Mouse (Mus musculus) kidney, embryonic 14.5 days (tissue): ENCODE data around the gene Ccdc155. TPM values are rescaled to one million over a fixed set of nuclear protein-coding genes. Genes with fewer than 3 reads are reported as not detected.
A peak's percentile ranks its signal among the peaks of the same experiment; 100 is the strongest.

Experiments used
- ATAC-seq: fragments of 200-750 bp; cut with Nextera tagmentation; 2 replicates; pipeline ENCODE4 v1.8.0; 2017; ENCODE audit warnings: moderate number of reproducible peaks, mild to moderate bottlenecking, moderate TSS enrichment, moderate library complexity; ENCODE audit not compliant: low FRiP score, low TSS enrichment
- H3K27ac ChIP-seq: fragments of 300-500 bp; sonication (generic); 2 replicates; pipeline ENCODE4 v1.5.1; 2014; ENCODE audit warnings: low read depth, mild to moderate bottlenecking, low read length, moderate library complexity, mixed read lengths
- H3K27me3 ChIP-seq: fragments of 300-500 bp; sonication (generic); 2 replicates; pipeline ENCODE4 v1.6.1; 2014; ENCODE audit warnings: mild to moderate bottlenecking, low read length; ENCODE audit not compliant: control insufficient read depth, insufficient read depth
- H3K36me3 ChIP-seq: fragments of 300-500 bp; sonication (generic); 2 replicates; pipeline ENCODE4 v1.6.1; 2014; ENCODE audit warnings: low read length, mixed read lengths; ENCODE audit not compliant: control insufficient read depth, insufficient read depth
- H3K4me1 ChIP-seq: fragments of 300-500 bp; sonication (generic); 2 replicates; pipeline ENCODE4 v1.6.1; 2014; ENCODE audit warnings: low read length, mixed read lengths; ENCODE audit not compliant: control insufficient read depth, insufficient read depth
- H3K4me2 ChIP-seq: fragments of 300-500 bp; sonication (generic); replicated peaks from 2 replicates; pipeline ENCODE4 v1.6.1; 2014; ENCODE audit warnings: low read depth, mild to moderate bottlenecking, low read length
- H3K4me3 ChIP-seq: fragments of 300-500 bp; sonication (generic); 2 replicates; pipeline ENCODE4 v1.5.1; 2014; ENCODE audit warnings: mild to moderate bottlenecking, low read length
- H3K9ac ChIP-seq: fragments of 300-500 bp; sonication (generic); 2 replicates; pipeline ENCODE4 v1.6.1; 2014; ENCODE audit warnings: low read depth, mild to moderate bottlenecking, low read length, moderate library complexity
- H3K9me3 ChIP-seq: fragments of 300-500 bp; sonication (generic); 2 replicates; pipeline ENCODE4 v1.6.1; 2016; ENCODE audit warnings: low read length; ENCODE audit not compliant: control insufficient read depth
- WGBS: fragments of 180-500 bp; shearing (Covaris S2); extraction: QIAGEN DNeasy Blood & Tissue Kit; methylation state at CpG from one replicate; pipeline ENCODE4 v1.1.7; 2014; 5-methylcytosine and 5-hydroxymethylcytosine counted together
- polyA plus RNA-seq: library from polyadenylated mRNA; unstranded; fragments of >200 nt; fragmentation: Nextera tagmentation; extraction: Ambion mirVana; gene quantifications from 2 replicates; pipeline ENCODE4 v1.2.1, GENCODE M21; 2014

The Ccdc155 gene
- polyA plus RNA-seq, 1 experiment from 2014 or later: 0.93 TPM

DNA sequence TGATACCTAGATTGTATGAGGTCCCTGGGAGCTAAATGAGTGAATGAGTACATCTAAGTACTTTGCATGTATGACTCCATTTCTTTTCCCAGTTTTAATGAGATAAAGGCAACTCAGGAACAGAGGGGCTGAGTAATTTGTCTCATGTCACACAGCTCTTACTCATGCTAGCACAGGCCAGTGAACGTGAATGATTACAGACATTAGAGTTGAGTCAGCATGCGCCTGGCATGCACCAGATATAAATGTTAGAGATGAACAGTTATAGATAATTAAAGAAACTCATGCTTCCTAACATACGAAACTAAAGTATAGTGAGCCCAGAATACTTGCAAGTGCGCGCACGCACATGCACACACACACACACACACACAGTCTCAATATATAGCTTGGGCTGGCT is 14.5 kb downstream of the Ccdc155 start:
- ATAC-seq: no peak
- Histone ChIP-seq H3K4me2 (no peak overlapping the region), H3K27ac (no peak overlapping the region), H3K4me3 (no peak overlapping the region), H3K9me3 (no peaks in the 10 kb centered on the region), H3K4me1 (peaks cover 10% of the 10 kb centered on the region), H3K27me3 (peaks cover 29% of the 10 kb centered on the region), H3K36me3 (no peaks in the 10 kb centered on the region), H3K9ac (no peak overlapping the region)
- WGBS: 90% methylated on average over 6 of the region's 6 CpGs

- 54% methylated on average over 16 of the region's 16 CpGs for WGBS
- ATAC-seq: no peak
These were observed 15.1 kb downstream of the Ccdc155 start for GRCm38 (mm10) chr7:45189600-45189999.

DNA sequence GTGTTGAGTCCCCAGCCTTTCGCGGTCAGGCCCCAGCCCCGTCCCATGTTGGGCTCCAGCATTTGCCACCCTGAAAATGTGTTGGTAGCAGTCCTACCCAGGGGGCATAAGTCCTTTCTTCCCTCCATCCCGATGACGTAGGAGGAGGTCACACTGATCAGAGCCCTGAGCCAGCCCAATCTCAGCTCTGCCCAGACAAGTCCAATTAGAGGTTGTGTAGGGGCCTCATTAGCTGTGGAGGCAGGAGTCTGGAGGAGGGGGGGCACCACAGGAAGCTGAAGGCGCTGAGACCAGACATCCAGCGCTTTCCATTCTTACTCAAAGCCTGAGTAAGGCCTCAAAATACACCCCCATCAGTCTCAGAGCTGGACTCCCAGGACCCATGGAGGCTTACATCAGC is 18.8 kb downstream of the Ccdc155 start:
- no peak for ATAC-seq
- H3K9me3 ChIP-seq: no peaks in the 10 kb centered on the region
- H3K27me3 ChIP-seq: peaks cover 66% of the 10 kb centered on the region
- no peak overlapping the region for H3K9ac ChIP-seq
- H3K4me3 ChIP-seq: no peak overlapping the region
- H3K4me1 ChIP-seq: peaks cover 5% of the 10 kb centered on the region; the same call in 1 of the 2 replicates
- H3K4me2 ChIP-seq: no peak overlapping the region
- H3K27ac ChIP-seq: no peak overlapping the region
- H3K36me3 ChIP-seq: no peaks in the 10 kb centered on the region
- WGBS: 76% methylated on average over 7 of the region's 7 CpGs

More at GRCm38 (mm10) chr7:45189600-45189999, 15.1 kb downstream of the Ccdc155 start:
- no peaks in the 10 kb centered on the region for H3K9me3 ChIP-seq
- H3K9ac ChIP-seq: no peak overlapping the region
- H3K4me1 ChIP-seq: peaks cover 10% of the 10 kb centered on the region
- H3K4me3 ChIP-seq: no peak overlapping the region
- no peaks in the 10 kb centered on the region for H3K36me3 ChIP-seq
- H3K4me2 ChIP-seq: no peak overlapping the region
- H3K27me3 ChIP-seq: peaks cover 32% of the 10 kb centered on the region
- no peak overlapping the region for H3K27ac ChIP-seq

GRCm38 (mm10) chr7:45183672-45184071 is 21.0 kb downstream of the Ccdc155 start:
- no peak overlapping the region for H3K4me2 ChIP-seq
- peaks cover 74% of the 10 kb centered on the region for H3K27me3 ChIP-seq
- H3K9ac ChIP-seq: no peak overlapping the region
- no peaks in the 10 kb centered on the region for H3K9me3 ChIP-seq
- no peak for ATAC-seq
- 74% methylated on average over 7 of the region's 7 CpGs for WGBS
- H3K36me3 ChIP-seq: no peaks in the 10 kb centered on the region
- H3K4me3 ChIP-seq: no peak overlapping the region
- H3K27ac ChIP-seq: no peak overlapping the region
- H3K4me1 ChIP-seq: peaks cover 5% of the 10 kb centered on the region; the same call in 1 of the 2 replicates

DNA sequence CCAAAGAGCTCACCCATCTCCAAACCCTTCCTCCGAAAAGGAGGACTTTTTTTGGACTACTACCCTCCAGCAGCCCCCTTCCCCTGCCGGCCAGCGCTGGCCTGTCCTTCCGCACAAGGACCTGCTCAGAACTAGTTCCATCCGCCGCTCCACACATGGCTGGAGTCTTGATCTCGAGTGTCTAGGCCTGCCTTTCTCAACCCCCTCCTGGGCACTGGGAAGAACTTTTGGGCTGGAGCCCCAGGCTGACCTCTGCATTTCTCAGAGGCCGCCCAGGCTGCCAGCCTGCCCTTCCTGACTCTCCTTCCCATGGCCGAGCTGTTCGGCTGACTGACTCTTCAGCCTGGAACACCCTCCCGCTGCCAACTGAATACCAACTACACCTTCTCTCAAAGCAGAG is 22.1 kb downstream of the Ccdc155 start:
- peak; percentile 64 for ATAC-seq
- H3K9ac ChIP-seq: peak overlapping the region; percentile 13; the same call in 1 of the 2 replicates
- H3K36me3 ChIP-seq: no peaks in the 10 kb centered on the region
- peak overlapping the region; percentile 20 for H3K4me3 ChIP-seq
- H3K9me3 ChIP-seq: no peaks in the 10 kb centered on the region
- peaks cover 83% of the 10 kb centered on the region for H3K27me3 ChIP-seq
- peaks cover 5% of the 10 kb centered on the region; the same call in 1 of the 2 replicates for H3K4me1 ChIP-seq
- peak overlapping the region; percentile 38 for H3K4me2 ChIP-seq
- H3K27ac ChIP-seq: no peak overlapping the region
- WGBS: 8% methylated on average over 11 of the region's 11 CpGs

DNA sequence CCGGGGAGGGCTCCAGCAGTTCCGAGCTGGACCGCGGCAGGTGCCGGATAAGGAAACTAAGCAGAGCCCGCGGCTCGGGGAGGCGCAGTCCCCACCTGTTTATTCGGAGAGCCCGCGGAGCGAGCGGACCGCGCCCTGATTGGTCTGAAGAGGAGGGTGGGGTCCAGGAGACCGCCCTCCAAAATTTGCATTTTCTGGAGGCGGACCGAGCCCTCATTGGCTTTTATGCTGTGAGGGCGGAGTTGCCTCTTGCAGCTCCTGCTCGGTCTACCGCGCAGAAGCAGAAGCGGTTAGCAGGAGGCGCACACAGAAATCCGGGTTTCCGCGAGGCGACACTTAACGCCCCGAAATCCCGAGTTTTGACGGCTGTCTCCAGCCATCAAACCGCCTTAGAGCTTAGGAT is 22.5 kb downstream of the Ccdc155 start:
- H3K9me3 ChIP-seq: no peaks in the 10 kb centered on the region
- under 1% methylated on average over 34 of the region's 34 CpGs for WGBS
- no peak overlapping the region for H3K27ac ChIP-seq
- H3K4me1 ChIP-seq: peaks cover 5% of the 10 kb centered on the region; the same call in 1 of the 2 replicates
- ATAC-seq: peak; percentile 89
- peak overlapping the region; percentile 20 for H3K4me3 ChIP-seq
- no peaks in the 10 kb centered on the region for H3K36me3 ChIP-seq
- peak overlapping the region; percentile 13; the same call in 1 of the 2 replicates for H3K9ac ChIP-seq
- H3K27me3 ChIP-seq: peaks cover 87% of the 10 kb centered on the region
- H3K4me2 ChIP-seq: peak overlapping the region; percentile 38

DNA sequence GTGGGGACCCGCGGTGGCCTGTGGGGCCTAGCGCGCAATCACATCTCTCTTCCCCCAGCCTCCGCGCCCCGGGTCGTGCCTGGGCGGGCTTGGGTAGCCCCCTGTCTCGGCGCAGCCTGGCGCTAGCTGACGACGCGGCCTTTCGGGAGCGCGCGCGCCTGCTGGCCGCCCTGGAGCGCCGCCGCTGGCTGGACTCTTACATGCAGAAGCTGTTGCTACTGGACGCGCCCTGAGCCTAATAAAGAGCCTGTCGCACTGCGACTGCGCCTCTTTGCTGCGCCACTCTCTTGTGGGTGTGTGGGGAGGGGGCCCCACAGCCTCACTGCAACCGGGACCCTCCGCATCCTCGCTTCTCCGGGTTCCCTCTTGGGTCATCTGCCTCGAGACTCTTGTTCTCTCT is 23.2 kb downstream of the Ccdc155 start:
- ATAC-seq: no peak
- Histone ChIP-seq H3K27ac (no peak overlapping the region), H3K4me3 (peak overlapping the region; percentile 1; the same call in 1 of the 2 replicates), H3K27me3 (peaks cover 92% of the 10 kb centered on the region), H3K4me2 (no peak overlapping the region), H3K4me1 (peaks cover 5% of the 10 kb centered on the region; the same call in 1 of the 2 replicates), H3K9me3 (no peaks in the 10 kb centered on the region), H3K9ac (no peak overlapping the region), H3K36me3 (no peaks in the 10 kb centered on the region)
- WGBS: 5% methylated on average over 29 of the region's 35 CpGs

GRCm38 (mm10) chr7:45180896-45181477 is 23.7 kb downstream of the Ccdc155 start, which contains the start of gene Pth2:
Pth2 (plus strand) TSS chr7:45180995.
- WGBS: 15% methylated on average over 20 of the region's 20 CpGs
- no peak for ATAC-seq
- peak within 1 kb of the TSS; percentile 1; the same call in 1 of the 2 replicates for H3K4me3 ChIP-seq
- no peak within 1 kb of the TSS for H3K9ac ChIP-seq
- peaks cover 9% of the 10 kb centered on the region; the same call in 1 of the 2 replicates for H3K4me1 ChIP-seq
- H3K27ac ChIP-seq: no peak within 1 kb of the TSS
- H3K4me2 ChIP-seq: no peak within 1 kb of the TSS
- no peaks in the 10 kb centered on the region for H3K9me3 ChIP-seq
- H3K27me3 ChIP-seq: peaks cover 92% of the 10 kb centered on the region
- H3K36me3 ChIP-seq: no peaks in the 10 kb centered on the region

GRCm38 (mm10) chr7:45179469-45179868 is 25.2 kb downstream of the Ccdc155 start, which contains the start of gene Gfy:
Gfy (minus strand) TSS chr7:45179569.
- H3K36me3 ChIP-seq: no peaks in the 10 kb centered on the region
- WGBS: 28% methylated on average over 7 of the region's 7 CpGs
- ATAC-seq: no peak
- no peak within 1 kb of the TSS for H3K27ac ChIP-seq
- no peak within 1 kb of the TSS for H3K4me3 ChIP-seq
- H3K9me3 ChIP-seq: no peaks in the 10 kb centered on the region
- H3K4me2 ChIP-seq: no peak within 1 kb of the TSS
- H3K27me3 ChIP-seq: peaks cover 97% of the 10 kb centered on the region
- peaks cover 9% of the 10 kb centered on the region; the same call in 1 of the 2 replicates for H3K4me1 ChIP-seq
- no peak within 1 kb of the TSS for H3K9ac ChIP-seq
